Mouse (Mus musculus) cerebellum, adult (tissue): ENCODE results near the gene Lsmem1.
A peak's percentile ranks its signal among the peaks of the same experiment; 100 is the strongest.

Source experiments
- ATAC-seq: cut with Nextera tagmentation; 2 replicates; pipeline ENCODE4 v1.9.2; 2017; ENCODE audit warnings: mild to moderate bottlenecking, moderate library complexity, mixed read lengths; ENCODE audit not compliant: insufficient number of reproducible peaks, low FRiP score, low TSS enrichment

Lsmem1 gene

GRCm38 (mm10) chr12:40199302-40199701 lies at the start of gene Lsmem1:
TSS of gene Lsmem1 (minus strand) at chr12:40199490.
- ATAC-seq = no peak; the same call in 1 of the 2 replicates

- ATAC-seq = no peak
These were observed 49.3 kb upstream of the Lsmem1 start, which contains the start of gene Ifrd1 for GRCm38 (mm10) chr12:40248454-40249180. TSS of gene Ifrd1 (minus strand) at chr12:40248504.

GRCm38 (mm10) chr12:40247976-40248375 lies 48.7 kb upstream of the Lsmem1 start:
- no peak for ATAC-seq

GRCm38 (mm10) chr12:40247384-40247783 lies 48.1 kb upstream of the Lsmem1 start:
- no peak for ATAC-seq

GRCm38 (mm10) chr12:40245434-40245970 lies 46.2 kb upstream of the Lsmem1 start:
- ATAC-seq = no peak

- ATAC-seq = no peak
These were observed 45.6 kb upstream of the Lsmem1 start for GRCm38 (mm10) chr12:40244926-40245325.

- ATAC-seq = no peak
These were observed 44.5 kb upstream of the Lsmem1 start for GRCm38 (mm10) chr12:40243821-40244221.

- no peak for ATAC-seq
These were observed 44.0 kb upstream of the Lsmem1 start for GRCm38 (mm10) chr12:40243241-40243640.

GRCm38 (mm10) chr12:40239161-40239560 lies 39.9 kb upstream of the Lsmem1 start:
- ATAC-seq = no peak

- ATAC-seq = no peak
These were observed 32.9 kb upstream of the Lsmem1 start for GRCm38 (mm10) chr12:40232231-40232630.

GRCm38 (mm10) chr12:40231632-40232031 lies 32.3 kb upstream of the Lsmem1 start:
- ATAC-seq = no peak

- ATAC-seq = no peak
These were observed 25.0 kb upstream of the Lsmem1 start for GRCm38 (mm10) chr12:40224171-40224880.

- ATAC-seq = no peak
These were observed 24.4 kb upstream of the Lsmem1 start for GRCm38 (mm10) chr12:40223676-40224075.

GRCm38 (mm10) chr12:40223082-40223619 lies 23.9 kb upstream of the Lsmem1 start:
- ATAC-seq = peak; percentile 95

- ATAC-seq = peak; percentile 88
These were observed 23.2 kb upstream of the Lsmem1 start for GRCm38 (mm10) chr12:40222251-40223081.

- no peak for ATAC-seq
These were observed 22.3 kb upstream of the Lsmem1 start for GRCm38 (mm10) chr12:40221611-40222010.

- ATAC-seq = no peak
These were observed 21.6 kb upstream of the Lsmem1 start for GRCm38 (mm10) chr12:40220896-40221295.

GRCm38 (mm10) chr12:40220001-40220570 lies 20.8 kb upstream of the Lsmem1 start:
- no peak for ATAC-seq

- ATAC-seq = no peak
These were observed 19.2 kb upstream of the Lsmem1 start for GRCm38 (mm10) chr12:40218430-40218945.

- ATAC-seq = no peak
These were observed 18.5 kb upstream of the Lsmem1 start for GRCm38 (mm10) chr12:40217776-40218175.
